Mouse (Mus musculus): Measurements from ENCODE around the gene Cpeb3. TPM values are rescaled to one million over a fixed set of nuclear protein-coding genes. Genes with fewer than 3 reads are reported as not detected.
A peak's percentile ranks its signal among the peaks of the same experiment; 100 is the strongest.
"Not testable (repeated sequence)": the region's sequence is repeated elsewhere in the genome, so short reads cannot be mapped to it uniquely, and the experiment has no call there.

The Cpeb3 gene
- polyA plus RNA-seq, 1 experiment: 5.5 TPM

DNA sequence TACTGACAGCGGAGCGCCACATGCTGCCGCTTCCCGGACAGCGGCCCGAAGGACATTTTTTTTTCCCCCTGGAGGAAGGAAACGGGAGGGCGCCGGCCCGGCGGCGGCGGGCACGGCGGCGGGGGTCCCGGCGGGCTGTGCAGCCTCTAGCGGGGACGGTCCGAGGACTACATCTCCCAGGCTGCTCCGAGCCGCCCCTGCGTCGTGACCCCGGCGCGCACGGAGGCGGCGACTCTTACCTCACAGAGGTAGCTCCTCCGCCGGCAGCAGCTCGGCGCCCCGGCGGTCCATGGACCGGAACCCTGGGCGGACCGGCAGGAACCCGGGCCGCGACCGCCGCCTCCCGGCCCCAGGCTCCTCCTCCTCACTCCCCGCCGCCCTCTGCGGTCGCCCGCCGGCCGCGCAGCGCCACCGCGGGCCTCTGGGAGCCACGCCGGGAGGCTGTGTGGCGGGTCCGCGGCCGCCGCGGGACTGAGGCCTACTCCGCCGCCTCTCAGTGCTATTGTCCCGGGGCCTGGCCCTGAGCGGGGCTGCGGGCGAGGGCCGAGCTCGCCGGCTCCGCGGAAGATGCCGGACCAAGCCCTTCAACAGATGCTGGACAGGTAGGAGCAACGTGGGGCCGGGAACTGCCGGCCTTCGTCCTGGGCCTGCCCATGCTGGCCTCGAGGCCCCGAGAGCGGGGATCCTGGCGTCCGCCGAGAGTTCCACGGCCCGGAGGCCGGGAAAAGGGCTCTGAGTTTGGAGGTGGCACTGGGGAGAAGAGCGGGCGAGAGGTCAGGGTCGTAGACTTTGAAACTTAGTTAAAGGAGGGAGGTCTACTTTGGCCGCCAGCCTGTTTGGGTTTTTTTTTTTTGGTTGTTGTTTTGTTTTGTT, 862 bp downstream of the Cpeb3 start, which contains the start of gene March5:
Gene March5 (plus strand): TSS at position 241 of the 873 bp plus-strand sequence.
- peak; percentile 82 for DNase-seq (ENCODE audit: low spot score)

DNA sequence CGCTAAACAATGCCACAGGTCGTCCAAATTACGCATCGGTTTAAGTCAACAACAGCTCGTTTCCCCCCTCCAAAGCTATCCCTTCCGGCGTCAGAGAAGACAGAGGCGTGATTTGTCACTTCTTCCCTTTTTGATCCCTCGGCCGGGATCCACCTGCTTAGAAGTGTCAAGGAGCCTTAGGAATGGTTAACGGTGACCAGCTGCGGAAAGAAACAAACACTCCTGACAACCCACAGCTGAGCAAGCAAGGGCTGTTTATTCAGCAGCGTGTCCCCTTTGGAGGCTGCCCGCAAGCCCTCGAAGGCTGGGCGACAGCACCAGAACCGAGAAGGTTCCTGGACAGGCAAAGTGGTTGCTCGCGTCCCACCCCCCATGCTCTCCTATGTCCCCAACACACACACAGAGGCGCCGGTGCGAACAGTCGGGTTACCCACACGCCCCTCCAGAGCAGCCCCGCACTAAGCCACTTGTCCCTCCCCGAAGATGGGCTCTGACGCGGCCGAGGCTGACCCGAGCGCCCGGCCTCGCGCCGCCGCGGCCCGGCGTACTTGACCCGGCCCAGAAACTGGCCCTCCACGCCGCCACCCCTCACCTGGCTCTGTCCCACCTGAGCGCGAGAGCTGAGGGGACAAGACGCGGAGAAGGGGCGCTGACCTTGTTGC, 1.6 kb downstream of the Cpeb3 start:
- DNase-seq (ENCODE audit: low spot score): peak; percentile 62

DNA sequence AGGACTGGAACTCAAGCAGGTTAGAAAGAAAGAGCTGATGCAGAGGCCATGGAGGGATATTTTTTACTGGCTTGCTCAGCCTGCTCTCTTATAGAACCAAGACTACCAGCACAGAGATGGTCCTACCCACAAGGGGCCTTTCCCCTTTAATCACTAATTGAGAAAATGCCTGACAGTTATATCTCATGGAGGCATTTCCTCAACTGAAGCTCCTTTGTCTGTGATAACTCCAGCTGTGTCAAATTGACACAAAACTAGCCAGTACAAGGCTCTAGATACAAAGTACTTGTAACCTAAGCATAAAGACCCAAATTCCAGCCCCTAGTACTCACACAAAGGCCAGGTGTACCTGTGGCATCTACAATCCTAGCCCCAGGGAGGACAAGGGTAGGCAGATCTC, 3.2 kb downstream of the Cpeb3 start:
- DNase-seq (ENCODE audit: low spot score): not testable (repeated sequence)

DNA sequence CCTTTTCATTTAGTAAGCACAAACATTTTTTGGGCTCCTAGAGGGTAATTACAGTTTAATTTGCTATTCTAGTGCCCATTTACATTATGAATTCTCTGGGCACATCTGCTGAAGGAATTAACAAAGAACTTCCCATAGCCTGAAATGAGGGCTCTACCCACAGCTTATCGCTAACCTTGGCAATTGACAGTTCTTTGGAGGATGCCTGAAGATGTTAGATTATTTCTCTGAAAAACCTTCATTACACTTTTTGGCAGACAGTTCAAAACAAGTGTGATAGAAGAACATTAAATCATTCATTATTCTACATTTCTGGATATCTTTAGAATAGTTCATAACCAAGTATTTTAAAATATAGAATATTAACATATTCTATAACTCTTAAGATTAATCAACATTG, 5.0 kb downstream of the Cpeb3 start:
- no peak for DNase-seq (ENCODE audit: low spot score)

DNA sequence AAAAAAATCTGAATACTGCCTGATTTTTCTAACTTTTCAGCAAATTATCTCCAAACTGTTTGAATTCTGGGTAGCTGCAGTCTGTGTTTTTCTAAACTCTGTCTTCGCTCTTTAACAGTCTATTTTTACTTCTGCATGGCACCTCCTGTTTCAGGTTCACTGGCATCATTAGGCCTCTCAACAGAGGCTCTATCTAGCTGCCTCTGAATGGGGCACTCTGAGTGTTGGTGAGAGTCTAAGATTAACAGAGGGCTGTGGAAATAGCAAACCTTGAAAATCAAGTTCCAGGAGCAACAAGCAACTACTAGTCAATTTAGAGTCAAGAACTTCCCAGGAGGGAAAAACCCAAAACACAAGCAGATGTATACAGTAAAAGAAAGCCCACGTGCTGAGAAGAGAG, 8.5 kb downstream of the Cpeb3 start:
- no peak for DNase-seq (ENCODE audit: low spot score)

DNA sequence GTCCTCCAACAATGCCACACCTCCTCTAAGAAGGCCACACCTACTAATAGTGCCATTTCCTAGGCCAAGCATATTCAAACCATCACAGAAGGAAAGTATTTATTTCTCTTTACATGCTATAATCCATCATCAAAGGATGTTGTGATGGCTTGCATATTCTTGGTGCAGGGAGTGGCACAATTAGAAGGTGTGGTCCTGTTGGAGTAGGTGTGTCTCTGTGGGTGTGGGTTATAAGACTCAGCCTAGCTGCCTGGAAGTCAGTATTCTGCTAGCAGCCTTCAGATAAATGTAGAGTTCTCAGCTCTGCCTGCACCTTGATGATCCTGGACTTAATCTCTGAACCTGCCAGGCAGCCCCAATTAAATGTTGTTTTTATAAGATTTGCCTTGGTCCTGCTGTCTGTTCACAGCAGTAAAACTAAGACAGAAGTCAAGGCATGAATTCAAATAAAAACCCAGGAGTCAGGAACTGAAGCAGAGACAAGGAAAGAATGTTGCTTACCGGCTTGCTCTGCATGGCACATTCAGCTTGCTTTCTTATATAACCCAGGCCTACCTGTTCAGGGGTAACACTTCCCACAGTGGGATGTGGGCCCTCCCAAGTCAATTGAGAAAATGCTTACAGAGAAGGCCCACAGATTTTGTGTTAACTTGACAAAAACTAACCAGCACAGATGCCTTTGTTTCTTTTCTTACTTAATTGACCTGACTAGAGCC, 10.1 kb downstream of the Cpeb3 start:
- DNase-seq (ENCODE audit: low spot score): no peak

DNA sequence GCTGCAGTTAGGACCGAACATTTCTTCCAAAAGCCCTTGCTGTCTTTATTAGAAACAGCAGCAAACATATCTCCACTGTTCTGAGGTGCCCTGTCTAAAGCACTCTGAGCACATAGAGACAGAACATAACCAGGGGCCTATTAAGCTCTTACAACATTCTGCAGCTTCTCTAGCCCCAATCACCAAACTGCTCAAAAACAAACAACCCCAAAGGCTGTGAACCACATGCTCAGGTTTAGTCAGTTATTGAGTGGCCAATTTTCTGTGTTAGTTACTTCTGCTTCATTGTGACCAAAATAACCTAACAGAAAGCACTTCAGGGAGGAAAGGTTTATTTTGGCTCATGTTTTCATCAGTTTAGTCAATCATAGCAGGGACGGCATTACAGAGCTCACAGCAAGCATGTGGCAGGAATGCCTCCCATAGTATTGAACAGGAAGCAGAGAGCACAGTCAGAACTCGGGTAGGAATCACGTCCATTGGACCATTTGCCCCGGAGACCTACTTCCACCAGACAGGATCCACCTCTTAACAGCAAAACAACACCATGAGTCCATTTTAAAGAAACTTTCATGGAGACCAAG, 15.8 kb downstream of the Cpeb3 start:
- no peak for DNase-seq (ENCODE audit: low spot score)

DNA sequence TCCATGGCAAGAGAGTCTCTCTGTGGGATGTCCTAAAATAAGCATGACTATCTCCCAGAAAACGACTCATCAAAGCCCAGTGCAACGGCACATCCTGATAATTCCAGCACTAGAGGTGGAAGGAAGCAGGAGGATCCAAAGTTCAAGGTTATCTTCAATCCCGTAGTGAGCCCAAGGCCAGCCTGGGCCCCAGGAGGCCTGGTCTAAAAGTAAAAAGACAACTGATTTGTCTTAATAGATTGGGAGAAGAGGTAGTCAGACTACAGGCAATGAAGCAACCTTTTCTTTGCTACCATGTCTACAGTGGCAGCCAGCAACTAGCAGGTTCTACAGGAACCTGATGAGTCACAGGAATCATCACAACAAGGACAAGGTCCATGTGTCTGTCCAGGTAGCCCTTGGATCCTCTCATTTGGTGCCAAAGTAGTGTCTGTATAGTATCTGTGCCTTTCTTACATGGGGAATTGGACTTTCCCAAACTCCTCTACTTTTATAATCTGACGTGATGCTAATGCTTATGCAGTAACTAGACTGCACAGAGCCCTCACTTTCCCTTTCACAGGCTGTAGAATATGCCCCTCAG, 19.9 kb downstream of the Cpeb3 start:
- DNase-seq (ENCODE audit: low spot score): no peak

DNA sequence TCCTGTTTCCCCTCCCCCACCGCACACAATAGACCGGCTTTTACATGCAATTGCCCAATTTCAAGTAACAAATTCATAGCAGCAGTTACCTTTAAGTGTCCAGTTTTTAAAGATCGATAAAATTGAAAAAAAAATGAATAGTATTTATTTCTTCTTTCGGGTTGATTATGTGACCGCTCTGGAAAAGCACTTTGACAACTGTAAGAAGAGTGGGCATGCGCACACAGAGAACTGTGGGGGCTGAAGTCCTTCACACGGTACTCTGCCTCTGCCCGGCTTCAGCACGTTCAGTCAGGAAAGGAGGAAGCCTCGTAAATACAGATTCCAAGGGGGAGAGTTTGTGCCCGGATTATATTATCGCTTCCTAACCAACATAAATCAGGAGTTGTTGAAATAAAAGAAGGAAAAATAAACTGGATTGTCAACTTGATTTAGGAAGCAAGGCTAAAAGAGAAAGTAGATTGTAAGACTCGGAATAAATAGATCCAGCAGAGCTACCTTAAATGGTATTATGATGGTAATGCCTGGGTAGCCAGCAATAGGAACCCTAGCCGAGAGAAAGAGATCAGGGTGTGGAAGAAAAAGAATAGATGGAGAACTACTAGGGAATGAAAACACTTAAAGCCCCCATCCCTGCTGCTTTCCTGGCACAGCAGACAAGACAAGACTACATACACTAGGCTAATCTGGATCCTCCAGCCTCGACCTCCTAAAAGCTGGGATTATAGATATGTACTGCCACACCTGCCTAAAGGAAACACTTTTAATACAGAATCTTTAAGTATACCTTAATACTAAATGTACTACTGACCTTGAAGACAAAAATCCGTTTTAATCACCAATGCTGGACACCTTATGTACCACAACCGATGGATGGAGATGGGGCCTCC, 30.3 kb downstream of the Cpeb3 start:
- no peak for DNase-seq (ENCODE audit: low spot score)

DNA sequence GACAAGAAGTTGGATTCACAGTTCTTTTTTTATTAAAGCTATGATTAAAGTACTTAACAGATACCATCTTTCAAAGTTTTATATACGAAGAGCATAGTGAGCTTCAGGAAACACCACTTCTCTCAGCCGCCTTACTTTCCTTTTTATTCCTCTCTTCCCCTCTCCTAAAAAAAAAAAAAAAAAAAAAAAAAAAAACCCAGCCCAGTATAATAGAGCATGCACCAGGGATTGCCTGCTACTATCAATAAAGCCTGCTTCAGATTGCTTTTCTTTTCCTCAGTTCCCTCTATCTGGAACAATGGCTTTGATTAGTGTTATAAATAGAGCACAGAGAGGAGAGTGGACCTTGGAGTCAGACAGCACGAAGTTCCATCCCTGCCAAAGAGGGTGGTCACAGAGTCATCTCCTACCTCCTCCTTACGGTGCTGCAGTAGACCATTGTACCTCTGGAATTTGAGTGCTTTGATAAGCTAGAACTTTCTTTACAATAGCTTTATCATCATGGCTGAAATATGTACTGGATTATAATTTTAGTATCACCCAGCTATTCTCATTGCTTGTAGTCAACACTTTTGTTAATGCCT, 31.4 kb downstream of the Cpeb3 start:
- no peak for DNase-seq (ENCODE audit: low spot score)

DNA sequence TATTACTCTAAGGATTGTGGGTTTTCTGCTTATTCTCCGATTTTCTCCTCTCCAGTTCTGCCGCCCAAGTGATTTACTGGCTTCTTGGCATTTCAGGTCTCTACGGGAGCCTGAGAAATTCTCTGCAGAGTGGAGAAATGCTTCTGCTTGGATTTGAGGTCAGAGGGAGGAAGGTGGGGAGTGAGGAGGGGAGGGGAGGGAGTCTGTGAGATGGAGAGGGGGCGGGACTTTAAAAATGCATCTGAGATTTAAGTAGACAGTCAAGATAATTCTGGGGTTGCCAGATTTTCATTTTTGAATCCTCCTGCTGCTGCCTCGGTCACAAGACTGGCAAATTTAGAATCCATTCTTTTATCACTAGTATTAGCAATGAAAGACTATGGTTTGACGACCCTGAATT, 32.5 kb downstream of the Cpeb3 start:
- no peak for DNase-seq (ENCODE audit: low spot score)

DNA sequence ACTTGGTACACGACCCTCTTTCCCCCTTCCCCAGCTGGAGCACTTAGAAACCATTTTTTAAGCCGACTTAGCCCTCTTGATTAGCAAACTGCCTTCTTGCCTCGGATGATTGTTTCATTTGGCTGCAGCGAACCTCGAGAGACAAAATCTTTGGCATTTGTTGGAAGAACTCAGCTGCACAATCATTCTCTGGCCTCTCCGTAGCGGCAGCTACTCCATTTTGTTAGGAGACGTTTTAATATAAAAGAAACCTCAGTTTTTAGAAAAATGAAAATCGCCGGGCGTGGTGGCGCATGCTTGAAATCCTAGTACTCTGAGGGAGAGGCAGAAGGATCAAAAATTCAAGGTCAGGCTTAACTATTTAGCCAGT, 33.0 kb downstream of the Cpeb3 start:
- DNase-seq (ENCODE audit: low spot score): peak; percentile 27

DNA sequence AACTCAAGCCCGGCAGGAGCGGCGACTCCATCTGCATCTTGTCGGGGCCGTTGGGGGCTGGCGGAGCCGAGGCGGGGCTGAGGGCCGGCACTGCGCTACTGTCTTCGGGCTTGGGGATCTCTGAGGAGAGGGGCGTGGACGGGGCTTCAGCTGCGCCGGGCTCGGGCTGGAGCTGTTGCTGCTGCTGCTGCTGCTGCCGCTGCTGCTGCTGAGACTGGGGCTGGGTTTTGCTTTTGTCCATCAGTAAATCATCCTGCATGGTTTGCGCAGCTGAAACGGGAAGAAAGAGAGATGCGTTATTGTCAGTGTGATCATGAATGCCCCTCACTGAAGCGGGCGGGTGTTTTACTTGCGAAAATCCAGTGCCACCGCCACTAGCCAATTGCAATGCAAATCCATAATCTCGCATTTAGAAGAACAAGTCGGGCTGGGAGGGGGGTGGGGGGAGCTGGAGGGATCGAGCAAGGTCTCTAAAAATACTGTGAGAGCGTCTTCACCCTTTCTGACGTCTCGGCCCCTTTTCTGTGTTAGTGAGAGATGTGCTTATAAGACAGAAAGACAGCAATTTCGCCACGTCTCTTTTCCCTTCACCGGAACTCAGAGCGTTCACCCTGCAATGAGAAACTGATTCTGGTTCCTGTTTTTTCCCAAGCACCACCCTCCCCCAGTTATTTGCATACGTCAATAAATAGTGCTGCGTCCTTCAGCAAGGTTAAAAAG, 33.5 kb downstream of the Cpeb3 start:
- DNase-seq (ENCODE audit: low spot score): peak; percentile 28

DNA sequence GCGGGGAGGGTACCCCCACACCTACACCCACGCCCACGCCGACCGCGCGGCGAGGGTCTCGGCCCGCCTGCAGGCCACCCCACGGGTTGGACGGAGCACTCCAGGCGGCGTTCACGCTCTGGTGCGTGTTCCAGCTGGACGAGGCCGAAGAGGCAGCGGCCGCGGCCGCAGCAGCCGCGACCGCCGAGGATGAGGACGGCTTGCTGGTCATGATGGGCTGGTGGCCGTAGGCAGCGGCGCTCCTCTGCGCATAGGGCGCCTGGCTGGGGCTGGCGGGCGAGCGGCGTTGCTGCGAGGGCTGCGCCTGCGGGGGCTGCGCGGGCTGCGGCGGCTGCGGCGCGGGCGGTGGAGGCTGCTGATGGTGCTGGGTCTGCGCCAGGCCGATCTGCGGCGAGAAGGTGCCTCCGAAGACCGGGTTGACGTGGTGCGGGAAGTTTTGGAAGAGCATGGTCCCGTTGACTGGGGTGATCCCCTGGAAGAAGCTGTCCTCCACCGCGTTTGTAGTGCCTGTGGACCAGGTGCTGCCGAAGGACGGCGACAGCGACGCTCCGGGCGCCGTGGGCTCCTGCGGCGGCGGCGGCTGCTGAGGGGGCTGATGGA, 34.2 kb downstream of the Cpeb3 start:
- peak; percentile 47 for DNase-seq (ENCODE audit: low spot score)

DNA sequence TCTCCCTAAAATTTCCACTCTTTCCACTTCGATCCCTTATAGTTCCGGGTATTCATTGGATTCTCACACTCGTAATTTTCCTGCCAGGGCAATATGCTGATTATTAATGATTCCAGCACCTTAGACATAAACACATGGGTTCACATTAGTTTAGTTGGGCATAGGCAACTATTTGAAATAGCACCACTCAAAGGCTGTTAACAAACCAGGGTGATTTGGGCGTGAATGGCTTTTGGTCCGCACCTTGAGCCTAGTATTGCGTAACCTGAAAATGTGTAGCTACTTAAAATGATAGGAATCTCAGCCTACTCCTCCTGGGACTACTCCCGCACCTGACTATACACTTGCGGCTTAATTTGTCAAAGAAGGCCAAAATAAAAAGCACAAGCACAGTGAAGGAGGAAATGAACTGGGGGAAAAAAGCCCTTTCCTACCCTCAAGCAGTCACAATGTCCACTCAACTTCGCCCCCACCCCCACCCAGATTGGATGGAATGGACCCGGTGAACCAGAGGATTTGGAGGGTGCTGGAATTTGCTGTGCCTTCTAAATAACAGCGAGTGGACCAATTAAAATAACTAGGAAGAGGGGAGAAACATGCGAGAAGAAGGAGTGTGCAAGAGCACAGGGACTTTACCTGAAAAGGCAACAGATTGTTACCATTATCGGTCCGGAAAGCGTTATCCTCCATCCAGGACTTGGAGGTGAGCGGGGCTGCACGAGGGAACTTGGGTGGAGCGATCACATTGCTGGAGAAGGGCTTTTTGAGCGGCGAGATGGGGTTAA, 34.9 kb downstream of the Cpeb3 start:
- no peak for DNase-seq (ENCODE audit: low spot score)

DNA sequence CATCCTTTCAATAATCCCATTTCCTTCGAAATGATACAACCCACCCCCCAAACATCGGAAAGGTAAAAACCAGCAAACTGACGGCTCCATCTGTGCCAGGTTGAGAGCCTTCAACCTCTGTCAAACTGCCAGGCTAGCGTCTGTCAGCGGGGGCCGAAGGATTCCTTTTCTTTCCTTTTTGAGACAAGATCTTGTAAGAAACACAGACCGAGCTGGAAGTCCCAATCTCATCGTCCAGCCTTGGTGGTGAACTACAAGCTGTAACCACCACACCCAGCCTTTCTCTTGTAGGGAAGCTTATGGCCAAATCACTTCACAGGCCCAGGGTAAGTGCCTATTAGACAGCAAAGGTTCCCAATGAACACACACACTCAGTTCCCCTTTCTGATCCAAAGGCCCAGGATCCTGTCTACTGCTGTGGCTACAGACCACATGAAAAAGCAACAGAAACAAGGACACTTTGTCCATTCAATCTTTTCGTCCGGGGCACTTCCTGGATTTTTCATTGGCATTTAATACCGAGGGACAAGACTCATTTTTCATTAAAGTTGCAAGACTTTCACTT, 35.8 kb downstream of the Cpeb3 start:
- no peak for DNase-seq (ENCODE audit: low spot score)

DNA sequence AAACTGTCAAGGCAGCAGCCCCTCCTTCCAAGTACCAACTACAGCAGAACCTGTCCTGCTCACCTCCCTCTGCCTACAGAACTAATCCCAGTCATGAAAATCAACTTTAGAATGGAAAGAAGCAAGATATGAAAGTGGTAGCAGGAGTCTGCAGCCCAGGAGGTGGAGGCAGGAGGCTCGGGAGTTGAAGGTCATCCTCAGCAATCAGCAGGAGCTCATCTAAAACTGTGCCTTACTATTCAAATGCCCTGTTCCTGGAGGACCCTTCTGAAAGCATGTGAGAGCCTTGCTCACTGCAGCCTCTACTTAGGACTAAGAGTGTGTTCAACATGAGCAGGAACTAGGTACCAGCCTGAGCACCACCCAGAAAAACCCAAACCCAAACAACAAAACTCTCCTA, 36.3 kb downstream of the Cpeb3 start:
- no peak for DNase-seq (ENCODE audit: low spot score)

DNA sequence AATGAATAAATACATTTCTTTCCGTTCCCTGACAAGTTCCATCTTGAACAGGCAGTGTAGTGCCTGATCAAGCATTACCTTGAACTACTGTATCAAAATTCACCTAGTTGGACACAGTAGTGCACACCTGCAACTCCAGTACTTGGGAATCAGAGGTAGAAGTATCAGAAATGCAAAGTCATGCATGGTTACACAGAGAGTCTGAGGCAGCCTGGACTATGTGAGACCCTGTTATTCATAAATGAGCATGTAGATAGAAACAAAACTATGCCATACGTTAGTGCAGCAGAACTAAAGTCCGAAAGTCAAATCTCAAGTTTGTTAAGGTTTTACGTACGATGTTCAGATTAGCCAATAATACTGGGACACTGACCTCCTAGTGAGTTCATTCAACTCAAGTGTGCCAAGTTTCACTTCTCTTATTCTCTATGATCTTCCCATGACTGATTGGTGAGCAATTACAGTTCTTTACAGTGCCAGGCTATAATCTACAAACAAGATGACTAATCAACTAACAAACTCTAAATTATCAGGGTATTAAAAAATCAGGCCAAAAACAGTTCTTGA, 51.5 kb downstream of the Cpeb3 start:
- DNase-seq (ENCODE audit: low spot score): no peak

All from urinary bladder, adult 2 months (tissue).